ENCODE assay signal across 16 mouse cellular contexts in genomic region chr9:118891593-118891992, GRCm38 (mm10). TPM values are rescaled to one million over a fixed set of nuclear protein-coding genes. Genes with fewer than 3 reads are reported as not detected.
A peak's percentile ranks its signal among the peaks of the same experiment; 100 is the strongest.
DNase-seq lines count a peak whose midpoint lies in the region; ATAC-seq and TF ChIP-seq lines count a peak whose summit lies in the region.
"Had no signal": no experiment of that assay in that cellular context is flagged by ENCODE, and none has a peak within 500 bp of the region (broad histone marks: within the 10 kb centered on the region; RNA-seq: fewer than 3 reads in every experiment).

No protein-coding gene starts in this region.

- TF ChIP-seq POLR2A in lung, adult 2 months (IDR thresholded peaks at IDR 0.05; ENCODE audit: borderline replicate concordance, extremely low read depth, low read depth, low read length) = no peak

- 0 out of 2 replicates have a peak overlapping the region, but pooled peaks have one; percentile 1 for H3K27ac ChIP-seq in heart, postnatal 0 days (ENCODE audit: low read depth)
- no peak overlapping the region for H3K27ac ChIP-seq in heart, embryonic 11.5 days (ENCODE audit: low read depth, low read length)
- peak overlapping the region; percentile 62; the same call in 1 of the 2 replicates for H3K27ac ChIP-seq in lung, embryonic 16.5 days (ENCODE audit: low read length)
- peak overlapping the region; percentile 52 for H3K27ac ChIP-seq in stomach, embryonic 16.5 days (ENCODE audit: low read length)
- H3K27ac ChIP-seq: forebrain, embryonic 12.5 days; hindbrain, embryonic 15.5 days; liver, embryonic 15.5 days; midbrain, embryonic 12.5 days; neural tube, embryonic 15.5 days had no signal

- DNase-seq in heart, postnatal 0 days (ENCODE audit: low spot score) = no peak
- no peak for DNase-seq in lung, adult 2 months
- peak; percentile 56 for DNase-seq in gastrocnemius, postnatal 25 days
- DNase-seq: cerebellum, adult 2 months; layer of hippocampus, adult 9-11 months; right cerebral cortex, postnatal 14 days had no signal

- no peak overlapping the region for H3K4me2 ChIP-seq in heart, postnatal 0 days (ENCODE audit: low read depth, low read length)
- H3K4me2 ChIP-seq in heart, embryonic 11.5 days = no peak overlapping the region
- no peak overlapping the region for H3K4me2 ChIP-seq in lung, embryonic 16.5 days (ENCODE audit: low read depth, low read length)
- no peak overlapping the region for H3K4me2 ChIP-seq in stomach, embryonic 16.5 days (ENCODE audit: low read depth, low read length)
- H3K4me2 ChIP-seq: forebrain, embryonic 12.5 days; hindbrain, embryonic 15.5 days; liver, embryonic 15.5 days; midbrain, embryonic 12.5 days; neural tube, embryonic 15.5 days had no signal

- TF ChIP-seq EP300 in heart, postnatal 0 days (IDR thresholded peaks at IDR 0.05; ENCODE audit: low read depth) = no peak

- no peak overlapping the region for H3K4me3 ChIP-seq in heart, postnatal 0 days (ENCODE audit: low read depth, low read length)
- H3K4me3 ChIP-seq in heart, embryonic 11.5 days (ENCODE audit: low read depth, low read length) = no peak overlapping the region
- no peak overlapping the region for H3K4me3 ChIP-seq in lung, embryonic 16.5 days (ENCODE audit: low read length)
- no peak overlapping the region for H3K4me3 ChIP-seq in lung, adult 2 months (replicated peaks; ENCODE audit: extremely low read depth, low read depth, low read length)
- H3K4me3 ChIP-seq in stomach, embryonic 16.5 days (replicated peaks; ENCODE audit: low read length) = no peak overlapping the region
- H3K4me3 ChIP-seq: forebrain, embryonic 12.5 days; hindbrain, embryonic 15.5 days; liver, embryonic 15.5 days; midbrain, embryonic 12.5 days; neural tube, embryonic 15.5 days had no signal

- ATAC-seq in heart, postnatal 0 days (ENCODE audit: insufficient read depth, low read depth) = no peak
- no peak for ATAC-seq in heart, embryonic 11.5 days (replicated peaks; ENCODE audit: insufficient number of reproducible peaks, low FRiP score, low TSS enrichment)
- peak; percentile 29; the same call in 1 of the 2 replicates for ATAC-seq in lung, embryonic 16.5 days (ENCODE audit: low read depth)
- no peak for ATAC-seq in stomach, embryonic 16.5 days (ENCODE audit: insufficient read depth, low FRiP score)
- ATAC-seq in frontal cortex, adult (ENCODE audit: low TSS enrichment) = no peak
- no peak for ATAC-seq in monocyte, adult 5-6 weeks (replicated peaks; ENCODE audit: insufficient number of reproducible peaks, low FRiP score, low TSS enrichment, poor library complexity, severe bottlenecking)

- no peak for TF ChIP-seq CTCF in heart, postnatal 0 days (IDR thresholded peaks at IDR 0.05; ENCODE audit: low read depth)
- no peak for TF ChIP-seq CTCF in lung, adult 2 months (IDR thresholded peaks at IDR 0.05; ENCODE audit: insufficient read depth, low read length)

- H3K9me3 ChIP-seq in heart, postnatal 0 days (replicated peaks; ENCODE audit: control insufficient read depth, low read length) = no peaks in the 10 kb centered on the region
- no peaks in the 10 kb centered on the region for H3K9me3 ChIP-seq in heart, embryonic 11.5 days (replicated peaks; ENCODE audit: control insufficient read depth, low read length)
- no peaks in the 10 kb centered on the region for H3K9me3 ChIP-seq in lung, embryonic 16.5 days (ENCODE audit: control insufficient read depth, low read length)
- H3K9me3 ChIP-seq in stomach, embryonic 16.5 days (replicated peaks; ENCODE audit: control insufficient read depth, low read length) = no peaks in the 10 kb centered on the region
- H3K9me3 ChIP-seq: forebrain, embryonic 12.5 days; hindbrain, embryonic 15.5 days; liver, embryonic 15.5 days; midbrain, embryonic 12.5 days; neural tube, embryonic 15.5 days had no signal

- WGBS in heart, postnatal 0 days = 80% methylated on average over 9 of the region's 9 CpGs
- WGBS in heart, embryonic 11.5 days (ENCODE audit: insufficient replicate concordance) = 77% methylated on average over 9 of the region's 9 CpGs
- 59% methylated on average over 9 of the region's 9 CpGs for WGBS in lung, embryonic 16.5 days
- WGBS in lung, adult 2 months = 77% methylated on average over 9 of the region's 9 CpGs
- WGBS in stomach, embryonic 16.5 days = 47% methylated on average over 9 of the region's 9 CpGs

- H3K36me3 ChIP-seq in heart, postnatal 0 days (replicated peaks; ENCODE audit: control insufficient read depth, insufficient read depth, low read length) = peaks cover 7% of the 10 kb centered on the region
- no peaks in the 10 kb centered on the region for H3K36me3 ChIP-seq in heart, embryonic 11.5 days (ENCODE audit: control insufficient read depth, insufficient read depth, low read length)
- H3K36me3 ChIP-seq in lung, embryonic 16.5 days (ENCODE audit: control insufficient read depth, insufficient read depth, low read length) = 0 out of 2 replicates have a peak, but pooled peaks cover 2% of the 10 kb centered on the region
- no peaks in the 10 kb centered on the region for H3K36me3 ChIP-seq in stomach, embryonic 16.5 days (ENCODE audit: control insufficient read depth, insufficient read depth, low read length)
- H3K36me3 ChIP-seq: forebrain, embryonic 12.5 days; hindbrain, embryonic 15.5 days; liver, embryonic 15.5 days; midbrain, embryonic 12.5 days; neural tube, embryonic 15.5 days had no signal

- H3K9ac ChIP-seq in heart, postnatal 0 days (replicated peaks; ENCODE audit: low read depth, low read length) = no peak overlapping the region
- H3K9ac ChIP-seq in heart, embryonic 11.5 days (ENCODE audit: low read depth, low read length) = no peak overlapping the region
- H3K9ac ChIP-seq in lung, embryonic 16.5 days (ENCODE audit: low read length) = no peak overlapping the region
- peak overlapping the region; percentile 12; the same call in 1 of the 2 replicates for H3K9ac ChIP-seq in stomach, embryonic 16.5 days (ENCODE audit: low read length)
- H3K9ac ChIP-seq: forebrain, embryonic 12.5 days; hindbrain, embryonic 15.5 days; liver, embryonic 15.5 days; midbrain, embryonic 12.5 days; neural tube, embryonic 15.5 days had no signal

- H3K27me3 ChIP-seq in heart, postnatal 0 days (ENCODE audit: control insufficient read depth, insufficient read depth, low read length) = no peaks in the 10 kb centered on the region
- no peaks in the 10 kb centered on the region; the same call in 1 of the 2 replicates for H3K27me3 ChIP-seq in heart, embryonic 11.5 days (ENCODE audit: control insufficient read depth, insufficient read depth, low read length)
- no peaks in the 10 kb centered on the region for H3K27me3 ChIP-seq in lung, embryonic 16.5 days (ENCODE audit: control insufficient read depth, insufficient read depth, low read depth, low read length)
- no peaks in the 10 kb centered on the region for H3K27me3 ChIP-seq in stomach, embryonic 16.5 days (ENCODE audit: control insufficient read depth, insufficient read depth, low read length)
- H3K27me3 ChIP-seq: forebrain, embryonic 12.5 days; hindbrain, embryonic 15.5 days; liver, embryonic 15.5 days; midbrain, embryonic 12.5 days; neural tube, embryonic 15.5 days had no signal

- no peaks in the 10 kb centered on the region for H3K4me1 ChIP-seq in heart, postnatal 0 days (ENCODE audit: control insufficient read depth, insufficient read depth)
- H3K4me1 ChIP-seq in heart, embryonic 11.5 days (ENCODE audit: control insufficient read depth, insufficient read depth, low read length) = 0 out of 2 replicates have a peak, but pooled peaks cover 3% of the 10 kb centered on the region
- H3K4me1 ChIP-seq in lung, embryonic 16.5 days (replicated peaks; ENCODE audit: control insufficient read depth, insufficient read depth, low read length) = peaks cover 11% of the 10 kb centered on the region
- peaks cover 9% of the 10 kb centered on the region; the same call in 1 of the 2 replicates for H3K4me1 ChIP-seq in lung, adult 2 months (ENCODE audit: control insufficient read depth, insufficient read depth, low read length)
- H3K4me1 ChIP-seq in stomach, embryonic 16.5 days (ENCODE audit: control insufficient read depth, insufficient read depth, low read length) = peaks cover 13% of the 10 kb centered on the region
- H3K4me1 ChIP-seq: liver, embryonic 15.5 days had no signal

RNA-seq across cellular contexts. Expression of gene Ctdspl, which starts 34.7 kb away (rescaled TPM):
- total RNA-seq in heart, postnatal 0 days (2014; rRNA removed; ENCODE audit: low replicate concordance) = 12.6 and 33.7 TPM in 2 replicates
- 4.3 TPM in 2 replicates for polyA plus RNA-seq in heart, postnatal 0 days (2015; fragmentation: Nextera tagmentation; extraction: Ambion mirVana)
- 8.5 and 10.5 TPM in 2 replicates for polyA plus RNA-seq in heart, embryonic 11.5 days (2014; fragmentation: Nextera tagmentation; extraction: Ambion mirVana)
- 23.3 and 26.7 TPM in 2 replicates for polyA plus RNA-seq in lung, embryonic 16.5 days (2015; fragmentation: Nextera tagmentation; extraction: Ambion mirVana)
- polyA plus RNA-seq in lung, adult 2 months (2012; rRNA removed) = 70.4 and 83.4 TPM in 2 replicates
- 1 to 10 TPM; 5.5 to 8.6 TPM for total RNA-seq in gastrocnemius, postnatal 25 days (2021)
- 17.4 and 17.6 TPM in 2 replicates for polyA plus RNA-seq in stomach, embryonic 16.5 days (2015; fragmentation: Nextera tagmentation; extraction: Ambion mirVana)
- total RNA-seq in monocyte, adult 5-6 weeks (2017) = 0.49 TPM in 1 of 3 replicates, not detected in the others
